Mouse (Mus musculus) testis, postnatal 10 days (tissue): ENCODE measurements around the gene Sdad1.
A peak's percentile ranks its signal among the peaks of the same experiment; 100 is the strongest.

Experiments
- DNase-seq: peaks from one replicate; pipeline ENCODE4 v3.0.0; 2021; ENCODE audit warnings: low spot score

Sdad1 gene

DNA sequence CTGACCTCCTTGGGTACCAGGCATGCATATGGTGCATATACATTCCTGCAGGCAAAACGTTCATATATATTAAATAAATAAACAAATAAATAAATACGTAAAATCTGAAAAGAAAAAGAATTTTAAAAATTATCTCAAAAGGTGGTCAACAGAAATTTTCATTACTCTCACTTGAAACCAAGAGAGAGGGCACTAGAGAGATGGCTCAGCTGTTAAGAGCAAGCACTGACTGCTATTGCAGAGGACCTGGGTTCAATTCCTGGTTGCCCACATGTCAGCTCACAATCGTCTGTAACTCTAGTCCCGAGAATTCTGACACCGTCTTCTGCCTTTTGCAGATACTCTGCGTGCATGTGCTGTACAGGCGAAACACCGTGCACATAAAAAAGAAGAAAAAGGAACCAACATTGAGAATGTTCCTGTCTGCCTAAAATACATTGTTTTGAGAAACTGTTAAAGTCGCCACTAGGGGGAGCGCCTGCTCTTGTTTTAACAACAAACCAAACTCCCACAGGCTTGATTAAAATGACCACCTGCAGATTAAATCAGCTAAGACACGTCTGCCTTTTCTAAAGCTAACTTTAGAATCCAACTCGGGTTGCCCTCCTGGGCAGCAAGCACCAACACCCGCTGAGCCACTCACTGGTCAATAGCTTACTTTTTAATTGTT is 1.9 kb upstream of the Sdad1 start:
- peak; percentile 94 for DNase-seq

DNA sequence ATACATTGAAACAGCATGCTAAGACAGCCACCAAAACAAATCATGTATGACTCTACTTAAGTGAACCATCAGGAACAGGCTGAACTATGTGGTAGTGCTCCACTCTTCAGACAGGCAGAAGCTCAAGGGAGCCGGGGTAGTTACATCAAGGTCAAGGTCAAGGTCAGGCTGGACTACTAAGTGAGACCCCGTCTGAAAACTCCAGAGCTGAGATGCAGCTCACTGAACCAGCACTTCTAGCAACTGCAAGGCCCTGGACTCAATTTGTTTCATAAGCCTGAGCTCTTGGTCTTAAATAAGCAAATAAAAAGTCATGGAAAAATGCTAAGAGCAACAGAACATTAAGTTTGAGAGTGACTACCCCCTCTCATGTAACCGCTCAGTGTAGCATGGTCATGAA is 6.0 kb downstream of the Sdad1 start:
- DNase-seq: no peak

DNA sequence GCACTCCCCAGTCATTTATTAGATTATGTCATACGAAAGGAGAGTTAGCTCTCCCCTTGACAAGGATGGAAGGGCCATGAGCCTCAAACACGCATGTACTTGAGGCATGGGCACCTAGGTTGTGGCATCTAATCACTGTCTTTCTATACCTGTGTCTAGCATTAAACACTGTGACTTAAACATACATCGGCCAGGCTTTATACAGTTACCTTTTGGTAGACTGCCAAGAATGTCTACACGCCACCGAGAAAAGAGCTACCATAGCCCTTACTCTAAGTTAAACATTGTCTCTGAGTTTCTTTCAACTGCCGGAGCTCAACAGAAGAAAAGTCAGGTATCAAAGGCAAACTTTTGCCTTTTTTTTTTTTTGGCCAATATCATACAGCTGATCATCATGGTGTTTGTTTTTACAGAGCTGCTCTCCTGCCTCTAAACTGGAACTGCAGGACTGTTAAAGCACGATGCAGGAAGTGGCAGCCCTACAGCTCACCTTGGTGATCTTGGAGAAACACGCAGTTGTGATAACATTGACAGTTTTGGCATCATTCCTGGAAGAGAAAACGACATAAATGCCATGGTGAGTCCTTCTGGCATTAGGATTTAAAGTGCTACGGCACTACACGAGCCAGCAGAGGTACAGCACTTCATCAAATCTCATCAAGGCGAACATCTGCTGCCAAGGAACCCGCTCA is 8.0 kb downstream of the Sdad1 start:
- DNase-seq: no peak

DNA sequence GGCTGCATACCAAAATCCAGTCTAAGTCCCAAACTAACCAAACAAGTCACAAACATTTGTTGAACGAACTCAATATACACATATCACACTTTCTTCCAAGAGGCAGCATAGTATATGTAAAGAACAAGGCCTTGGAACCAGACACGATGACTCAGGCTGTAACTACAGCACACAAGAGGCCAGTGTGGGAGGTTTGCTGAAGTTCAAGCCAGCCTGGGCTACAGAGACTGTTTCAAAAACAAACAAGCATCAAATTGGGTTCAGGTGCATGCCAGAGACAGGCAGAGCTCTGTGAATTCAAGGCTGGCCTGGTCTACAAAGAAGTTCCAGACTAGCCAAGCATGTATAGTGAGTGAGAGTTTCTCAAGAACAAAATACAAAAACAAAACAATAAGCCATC is 15.8 kb downstream of the Sdad1 start:
- DNase-seq: no peak

DNA sequence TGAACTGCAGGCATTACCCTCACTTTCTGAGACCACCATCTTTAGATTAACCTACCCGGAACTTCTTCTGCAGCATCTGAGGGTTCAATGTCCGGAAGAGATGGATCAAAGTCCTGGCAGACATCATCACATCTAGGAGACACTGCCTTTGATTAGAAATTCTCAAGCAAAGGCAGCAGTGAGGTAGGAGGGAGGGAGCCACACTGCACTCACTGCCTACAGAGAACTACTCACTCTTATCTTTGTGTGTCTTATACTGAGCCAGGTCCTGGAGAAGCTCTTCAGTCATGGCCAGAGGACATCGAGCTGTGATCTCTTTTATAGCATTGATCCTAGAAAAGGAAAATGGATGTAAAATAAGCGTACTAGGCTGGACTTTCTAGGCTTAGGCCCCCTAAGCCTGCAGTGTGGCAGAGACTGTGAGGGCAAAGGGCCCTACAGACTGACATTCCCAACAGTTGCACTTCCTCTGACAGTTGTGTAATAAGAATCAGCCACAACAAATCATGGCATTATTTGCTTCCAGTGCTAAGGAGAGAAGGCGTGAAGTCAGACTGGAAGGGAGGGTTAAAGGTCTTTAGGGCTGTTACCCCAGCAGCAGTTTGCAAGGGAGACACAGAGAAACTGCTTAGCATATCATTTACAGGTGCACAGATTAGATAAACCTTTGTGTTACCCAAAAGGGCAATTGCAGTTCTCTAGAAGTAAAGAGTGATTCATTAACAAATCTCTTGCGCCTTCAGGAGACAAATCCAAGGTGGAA is 18.4 kb downstream of the Sdad1 start:
- no peak for DNase-seq

- no peak for DNase-seq
Measured at GRCm38 (mm10) chr5:92287840-92288239, 22.4 kb downstream of the Sdad1 start.

- no peak for DNase-seq
Measured at GRCm38 (mm10) chr5:92283107-92283506, 27.2 kb downstream of the Sdad1 start.

DNA sequence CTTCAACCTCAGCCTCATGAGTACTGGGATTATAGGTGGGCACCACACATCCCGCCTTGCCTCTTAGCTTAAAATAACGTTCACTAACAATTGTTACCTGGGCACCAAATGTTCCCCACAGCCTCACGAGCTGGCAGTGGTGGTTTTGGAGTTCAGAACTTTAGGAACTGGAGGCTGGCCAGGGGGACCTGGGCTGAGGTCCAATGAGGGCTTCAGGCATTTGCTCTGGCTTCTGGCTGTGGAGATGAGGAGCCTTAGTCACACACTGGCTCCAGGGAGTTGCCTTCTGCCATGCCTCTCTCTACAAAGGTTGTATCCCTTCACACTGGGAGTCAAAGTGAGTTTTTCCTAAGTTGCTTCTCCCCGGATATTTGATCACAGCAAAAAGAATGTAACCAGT is 27.7 kb downstream of the Sdad1 start:
- DNase-seq: no peak

GRCm38 (mm10) chr5:92278942-92279537 is 31.2 kb downstream of the Sdad1 start:
- no peak for DNase-seq

DNA sequence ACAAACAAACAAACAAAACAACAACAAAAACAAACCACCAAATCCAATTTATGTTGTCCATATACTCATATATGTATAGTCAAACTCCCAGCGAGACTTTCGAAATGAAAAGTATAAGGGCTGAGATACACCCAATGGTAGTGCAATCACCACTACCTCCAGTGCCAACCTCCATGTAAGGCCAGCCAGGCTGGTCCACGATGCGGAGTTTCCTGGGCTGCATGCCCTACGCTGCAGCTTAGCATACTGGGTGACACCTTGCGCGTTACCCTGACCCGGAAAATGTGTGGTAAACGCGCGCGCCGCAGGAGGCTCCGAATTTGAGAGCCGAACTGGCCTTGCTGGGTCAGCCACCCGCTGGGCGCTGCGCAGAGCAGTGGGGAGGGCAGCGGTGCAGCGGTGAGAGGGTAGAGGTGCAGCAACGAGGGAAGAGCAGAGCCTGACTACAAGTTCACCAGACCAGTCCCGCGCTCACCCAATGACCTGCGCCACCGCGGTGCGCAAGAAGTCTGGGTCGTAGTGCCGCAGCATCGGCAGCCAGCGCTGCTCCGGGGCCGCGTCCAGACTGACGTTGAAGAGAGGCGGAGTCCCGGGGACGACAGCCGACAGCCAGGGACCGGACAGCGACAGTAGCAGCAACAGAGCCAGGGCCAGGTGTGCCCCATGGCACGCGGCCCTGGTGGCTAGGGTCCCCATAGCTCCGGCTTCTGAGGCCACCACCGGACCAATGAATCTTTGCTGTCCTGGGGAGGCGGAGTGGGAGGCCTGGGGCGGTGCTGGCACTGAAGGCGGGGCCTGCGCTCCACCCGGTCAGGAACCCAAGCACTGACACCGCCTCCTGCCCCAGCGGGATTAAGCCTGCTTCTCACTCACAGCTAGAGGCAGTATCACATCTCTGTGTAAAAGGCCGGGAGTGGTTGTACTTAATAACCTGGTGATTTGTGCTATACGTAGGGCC is 32.6 kb downstream of the Sdad1 start, which contains the start of gene Naaa:
Naaa (minus strand) TSS at position 734 of the 958 bp plus-strand sequence.
- peak; percentile 85 for DNase-seq

DNA sequence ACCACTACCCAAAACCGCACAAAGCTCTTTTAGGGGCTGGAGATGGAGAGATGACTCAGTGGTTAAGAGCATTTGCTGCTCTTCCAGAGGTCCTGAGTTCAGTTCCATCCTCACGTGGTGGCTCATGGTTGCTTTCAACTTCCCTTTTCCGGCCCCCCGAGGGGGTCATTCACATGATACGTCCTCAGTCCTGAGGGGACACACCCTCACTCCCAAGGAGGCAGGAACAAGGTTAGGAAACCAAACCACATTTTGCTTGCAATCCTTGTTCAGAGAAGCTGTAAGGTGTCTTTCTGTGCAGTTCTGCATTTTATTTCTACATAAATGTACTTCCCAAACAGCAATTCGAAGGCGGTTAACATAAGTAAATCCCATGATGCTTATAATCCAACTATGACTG is 39.8 kb downstream of the Sdad1 start:
- DNase-seq: no peak

GRCm38 (mm10) chr5:92263761-92264359 is 46.4 kb downstream of the Sdad1 start:
- DNase-seq: peak; percentile 90

- DNase-seq: no peak
Measured at GRCm38 (mm10) chr5:92262646-92263045, 47.6 kb downstream of the Sdad1 start.

- DNase-seq: no peak
Measured at GRCm38 (mm10) chr5:92256218-92256617, 54.1 kb downstream of the Sdad1 start, which contains the start of gene Ppef2. Gene Ppef2 (minus strand): TSS chr5:92256278.

DNA sequence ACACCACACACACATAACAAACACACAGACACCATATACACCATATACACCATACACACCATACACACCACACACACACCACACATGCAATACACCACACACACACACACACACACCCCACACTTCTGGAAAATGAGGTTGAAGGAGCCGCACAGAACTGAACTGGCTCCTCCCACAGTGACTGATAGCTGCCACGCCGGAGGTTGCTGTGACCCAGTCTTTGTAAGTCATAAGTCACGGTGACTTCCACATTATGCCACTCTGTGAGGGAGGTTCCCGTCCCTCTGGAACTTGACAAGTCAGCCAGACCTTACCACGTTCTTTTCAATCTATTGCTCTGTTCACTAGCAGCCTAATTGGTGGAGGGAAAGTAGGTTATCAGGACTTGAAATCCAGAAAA is 55.8 kb downstream of the Sdad1 start:
- no peak for DNase-seq

DNA sequence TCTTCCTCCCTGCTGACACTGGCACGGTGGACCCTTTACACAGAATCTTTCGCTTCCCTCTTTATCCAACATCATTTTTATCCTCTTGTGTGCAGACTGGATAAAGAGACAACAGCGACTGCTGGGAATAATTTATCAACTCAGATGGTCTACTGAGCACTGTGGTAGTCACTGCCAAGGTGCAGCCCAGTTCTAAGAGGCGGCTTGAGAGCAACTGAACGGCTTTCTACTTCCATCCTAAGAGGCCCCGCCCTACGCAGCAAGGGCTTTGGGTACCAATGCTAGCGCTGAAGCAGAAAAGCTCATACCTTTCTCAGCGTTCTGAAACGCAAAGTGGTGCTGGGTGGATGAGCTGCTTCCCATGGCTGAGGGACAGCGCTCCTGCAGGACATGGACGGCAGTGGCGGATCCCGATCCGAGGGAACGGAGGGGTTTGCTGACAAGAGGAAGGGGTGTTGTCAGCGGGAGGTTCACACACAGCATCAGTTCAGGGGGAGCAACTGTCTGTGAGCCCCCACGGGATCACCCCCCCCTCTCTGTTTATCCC is 57.4 kb downstream of the Sdad1 start:
- peak; percentile 55 for DNase-seq

- no peak for DNase-seq
Measured at GRCm38 (mm10) chr5:92252031-92252430, 58.2 kb downstream of the Sdad1 start.

DNA sequence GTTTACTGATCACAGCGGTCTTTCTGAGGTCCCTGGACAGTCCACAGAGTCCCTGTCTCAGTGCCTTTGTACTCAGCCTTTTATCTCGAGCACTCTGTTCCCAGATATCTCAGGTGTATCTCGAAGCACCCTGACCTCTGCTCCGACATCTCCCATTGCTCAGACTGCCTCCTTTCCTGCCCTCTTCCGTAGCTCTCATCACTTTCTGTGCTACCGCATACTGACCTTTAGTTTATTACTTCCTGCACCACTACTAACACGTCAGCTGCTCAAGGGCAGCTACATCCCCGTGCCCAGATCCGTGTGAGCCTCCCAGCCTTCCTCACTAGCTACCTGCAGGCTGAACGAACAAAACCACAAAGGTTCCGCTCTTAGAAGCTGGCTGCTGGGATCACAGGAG is 61.7 kb downstream of the Sdad1 start:
- no peak for DNase-seq

GRCm38 (mm10) chr5:92245483-92245882 is 64.8 kb downstream of the Sdad1 start:
- no peak for DNase-seq

GRCm38 (mm10) chr5:92244900-92245299 is 65.4 kb downstream of the Sdad1 start:
- DNase-seq: no peak

- DNase-seq: no peak
Measured at GRCm38 (mm10) chr5:92240769-92241168, 69.5 kb downstream of the Sdad1 start.
